11 mouse cellular contexts compared by ENCODE assay signal in genomic region chr4:150748099-150749000, GRCm38 (mm10).
DNase-seq lines count a peak whose midpoint lies in the region; ATAC-seq lines count a peak whose summit lies in the region.
"Had no signal": no experiment of that assay in that cellular context is flagged by ENCODE, and none has a peak within 500 bp of the region (broad histone marks: within the 10 kb centered on the region; RNA-seq: fewer than 3 reads in every experiment).

No protein-coding gene starts in this region.

- 13% methylated on average over 13 of the region's 13 CpGs for WGBS in heart, embryonic 11.5 days (ENCODE audit: insufficient replicate concordance)
- WGBS in intestine, embryonic 14.5 days = 40% methylated on average over 13 of the region's 13 CpGs

- peaks cover 25% of the 10 kb centered on the region for H3K4me1 ChIP-seq in heart, embryonic 11.5 days (ENCODE audit: control insufficient read depth, insufficient read depth, low read length)
- H3K4me1 ChIP-seq in intestine, embryonic 14.5 days (replicated peaks; ENCODE audit: control insufficient read depth, insufficient read depth, low read length) = peaks cover 20% of the 10 kb centered on the region

- H3K9me3 ChIP-seq in heart, embryonic 11.5 days (replicated peaks; ENCODE audit: control insufficient read depth, low read length) = no peaks in the 10 kb centered on the region
- H3K9me3 ChIP-seq in intestine, embryonic 14.5 days (ENCODE audit: control insufficient read depth, low read length) = no peaks in the 10 kb centered on the region

- ATAC-seq in heart, embryonic 11.5 days (replicated peaks; ENCODE audit: insufficient number of reproducible peaks, low FRiP score, low TSS enrichment) = peak; percentile 61; the same call in 1 of the 2 replicates
- peak; percentile 77 for ATAC-seq in intestine, embryonic 14.5 days (replicated peaks; ENCODE audit: low FRiP score, low TSS enrichment, low read depth)

- H3K27ac ChIP-seq in heart, embryonic 11.5 days (ENCODE audit: low read depth, low read length) = peak overlapping the region; percentile 57; the same call in 1 of the 2 replicates
- H3K27ac ChIP-seq in intestine, embryonic 14.5 days (ENCODE audit: low read depth) = peak overlapping the region; percentile 36; the same call in 1 of the 2 replicates

- H3K36me3 ChIP-seq in heart, embryonic 11.5 days (ENCODE audit: control insufficient read depth, insufficient read depth, low read length) = no peaks in the 10 kb centered on the region
- H3K36me3 ChIP-seq in intestine, embryonic 14.5 days (ENCODE audit: control insufficient read depth, insufficient read depth, low read length) = no peaks in the 10 kb centered on the region

- H3K27me3 ChIP-seq in heart, embryonic 11.5 days (ENCODE audit: control insufficient read depth, insufficient read depth, low read length) = no peaks in the 10 kb centered on the region
- H3K27me3 ChIP-seq in intestine, embryonic 14.5 days (replicated peaks; ENCODE audit: control insufficient read depth, insufficient read depth, low read length) = no peaks in the 10 kb centered on the region

- DNase-seq in heart, postnatal 14 days = no peak
- peak; percentile 14 for DNase-seq in thymus, postnatal 14 days
- DNase-seq in thymus, adult 18-20 months = no peak
- no peak for DNase-seq in intestine, embryonic 14.5 days (ENCODE audit: low spot score)
- DNase-seq in layer of hippocampus, adult 9-10 months (ENCODE audit: low spot score) = no peak
- no peak for DNase-seq in layer of hippocampus, adult 11-12 months (ENCODE audit: low spot score)
- no peak for DNase-seq in cerebellum, adult 11-12 months
- DNase-seq: gastrocnemius, postnatal 25 days; kidney, postnatal 14 days had no signal

- intact Hi-C loops in heart, postnatal 14 days (cut with DNase I) = no loop called here

- no peak overlapping the region for H3K9ac ChIP-seq in heart, embryonic 11.5 days (ENCODE audit: low read depth, low read length)
- no peak overlapping the region for H3K9ac ChIP-seq in intestine, embryonic 14.5 days (ENCODE audit: low read length)

- no peak overlapping the region for H3K4me3 ChIP-seq in heart, embryonic 11.5 days (ENCODE audit: low read depth, low read length)
- H3K4me3 ChIP-seq in intestine, embryonic 14.5 days (ENCODE audit: low read depth, low read length) = no peak overlapping the region
- H3K4me3 ChIP-seq: erythroblast, embryonic 14.5 days had no signal

- H3K4me2 ChIP-seq in heart, embryonic 11.5 days = peak overlapping the region; percentile 34
- H3K4me2 ChIP-seq in intestine, embryonic 14.5 days (ENCODE audit: low read length) = no peak overlapping the region
